Mouse (Mus musculus): ENCODE measurements around the gene Gramd1c. TPM values are rescaled to one million over a fixed set of nuclear protein-coding genes. Genes with fewer than 3 reads are reported as not detected.

Gramd1c gene
- polyA plus RNA-seq (2012; rRNA removed; ENCODE audit: low replicate concordance): 0.31 and 0.93 TPM in 2 replicates

GRCm38 (mm10) chr16:44063025-44063894 lies at the start of gene Gramd1c:
Gene Gramd1c, minus strand, starts transcription at chr16:44063345.

GRCm38 (mm10) chr16:43979328-43980109 lies 83.6 kb downstream of the Gramd1c start, which contains the start of gene Zdhhc23:
Gene Zdhhc23, minus strand, starts transcription at chr16:43979791.

Other genes with a start within 250 kb of the Gramd1c start
- gene Ccdc191, start 173.5 kb downstream of the Gramd1c start, polyA plus RNA-seq (2012; rRNA removed; ENCODE audit: low replicate concordance): 1.0 and 2.1 TPM in 2 replicates
- gene Qtrt2, start 136.5 kb downstream of the Gramd1c start, polyA plus RNA-seq (2012; rRNA removed; ENCODE audit: low replicate concordance): 13.4 and 20.2 TPM in 2 replicates
- gene Zdhhc23, start 83.6 kb downstream of the Gramd1c start, polyA plus RNA-seq (2012; rRNA removed; ENCODE audit: low replicate concordance): 1.5 and 2.2 TPM in 2 replicates
- gene Atp6v1a, start 76.4 kb upstream of the Gramd1c start, polyA plus RNA-seq (2012; rRNA removed; ENCODE audit: low replicate concordance): 13.5 and 30.3 TPM in 2 replicates
- gene Naa50, start 76.5 kb upstream of the Gramd1c start, polyA plus RNA-seq (2012; rRNA removed; ENCODE audit: low replicate concordance): 6.1 and 13.1 TPM in 2 replicates
- gene Usf3, start 109.9 kb upstream of the Gramd1c start, polyA plus RNA-seq (2012; rRNA removed; ENCODE audit: low replicate concordance): 5.4 and 9.4 TPM in 2 replicates

All from mammary gland, adult 2 months (tissue).